Mouse (Mus musculus) liver, adult (tissue): Measurements from ENCODE around the gene Ckb.

Experiments
- GATA4 ChIP-seq: IDR thresholded peaks from 2 replicates; pipeline ENCODE4 v1.6.1; 2014; ENCODE audit warnings: mild to moderate bottlenecking, low read length; ENCODE audit not compliant: insufficient replicate concordance

The Ckb gene

DNA sequence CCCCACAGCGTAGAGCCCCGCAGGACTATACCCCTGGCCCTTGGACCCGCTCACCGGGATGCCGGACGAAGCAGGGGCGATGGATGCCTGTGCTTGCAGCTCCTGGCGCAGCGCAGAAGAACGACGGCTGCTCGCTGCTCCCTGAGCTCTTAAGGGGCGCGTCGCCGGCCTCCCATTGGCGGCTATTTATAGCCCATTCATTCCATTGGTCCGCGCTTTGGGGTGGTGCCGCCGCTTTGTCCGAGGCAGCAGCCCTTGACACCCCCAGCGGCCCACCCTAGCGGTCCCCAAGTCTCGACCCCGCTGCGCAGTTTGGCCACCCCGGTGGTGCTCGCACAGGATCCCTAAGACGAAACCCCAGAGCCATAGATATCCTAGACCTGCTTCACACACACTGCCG lies at the start of gene Ckb:
Ckb (minus strand) TSS at position 163 of the 400 bp plus-strand sequence.
- no peak for TF ChIP-seq GATA4

DNA sequence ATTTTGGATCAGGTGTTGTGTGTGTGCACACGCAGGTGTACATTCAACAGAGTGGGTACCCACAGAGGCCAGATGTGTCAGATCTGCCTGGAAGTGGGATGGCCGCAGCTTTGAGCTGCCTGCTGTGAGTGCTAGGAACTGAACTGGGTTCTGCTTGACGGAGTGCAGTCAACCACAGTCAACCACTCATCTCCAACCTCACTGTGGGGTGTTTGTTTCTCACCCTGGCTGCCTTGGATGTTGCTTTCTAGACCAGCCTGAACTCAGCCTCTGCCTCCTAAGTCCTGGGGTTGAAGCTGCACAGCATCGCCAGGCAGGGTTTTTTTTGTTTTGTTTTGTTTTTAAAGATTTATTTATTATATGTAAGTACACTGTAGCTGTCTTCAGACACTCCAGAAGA lies 48.1 kb upstream of the Ckb start:
- TF ChIP-seq GATA4: no peak

DNA sequence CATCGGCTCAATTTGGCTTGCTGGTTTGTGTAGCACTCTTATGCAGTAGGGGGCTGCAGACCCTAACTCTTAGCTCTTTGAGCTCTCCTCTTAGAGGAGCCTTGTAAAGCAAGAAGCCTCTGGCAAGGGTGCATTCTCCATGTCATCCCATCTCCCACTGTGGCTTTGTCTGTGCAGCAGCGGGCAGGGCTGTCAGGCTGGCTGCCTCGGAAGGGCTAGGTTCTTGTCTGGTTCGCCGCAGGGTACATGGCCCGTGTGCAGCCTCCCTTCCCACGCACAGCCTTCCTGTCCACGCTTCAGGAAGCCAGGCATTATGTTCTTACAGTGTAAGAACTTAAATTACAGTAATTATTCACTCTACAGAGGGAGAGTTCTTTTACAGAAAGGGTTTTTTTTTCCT lies 46.5 kb upstream of the Ckb start:
- no peak for TF ChIP-seq GATA4

DNA sequence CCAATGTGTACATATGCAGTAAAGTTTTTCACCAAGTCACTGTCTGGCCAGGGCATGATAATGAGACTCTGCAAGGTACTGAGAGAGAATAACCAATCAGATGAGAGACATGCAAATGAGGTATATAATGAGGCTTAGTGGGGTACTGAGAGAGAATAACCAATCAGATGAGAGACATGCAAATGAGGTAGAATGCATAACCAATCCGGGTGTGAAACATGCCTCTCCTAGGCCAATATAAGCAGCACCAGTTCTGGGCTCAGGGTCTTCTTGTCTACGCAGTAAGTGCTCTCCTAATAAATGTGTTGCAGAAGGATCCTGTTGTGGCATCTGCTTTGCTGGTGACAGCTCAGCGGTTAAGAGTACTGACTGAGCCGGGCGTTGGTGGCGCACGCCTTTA lies 44.4 kb upstream of the Ckb start:
- TF ChIP-seq GATA4: no peak

DNA sequence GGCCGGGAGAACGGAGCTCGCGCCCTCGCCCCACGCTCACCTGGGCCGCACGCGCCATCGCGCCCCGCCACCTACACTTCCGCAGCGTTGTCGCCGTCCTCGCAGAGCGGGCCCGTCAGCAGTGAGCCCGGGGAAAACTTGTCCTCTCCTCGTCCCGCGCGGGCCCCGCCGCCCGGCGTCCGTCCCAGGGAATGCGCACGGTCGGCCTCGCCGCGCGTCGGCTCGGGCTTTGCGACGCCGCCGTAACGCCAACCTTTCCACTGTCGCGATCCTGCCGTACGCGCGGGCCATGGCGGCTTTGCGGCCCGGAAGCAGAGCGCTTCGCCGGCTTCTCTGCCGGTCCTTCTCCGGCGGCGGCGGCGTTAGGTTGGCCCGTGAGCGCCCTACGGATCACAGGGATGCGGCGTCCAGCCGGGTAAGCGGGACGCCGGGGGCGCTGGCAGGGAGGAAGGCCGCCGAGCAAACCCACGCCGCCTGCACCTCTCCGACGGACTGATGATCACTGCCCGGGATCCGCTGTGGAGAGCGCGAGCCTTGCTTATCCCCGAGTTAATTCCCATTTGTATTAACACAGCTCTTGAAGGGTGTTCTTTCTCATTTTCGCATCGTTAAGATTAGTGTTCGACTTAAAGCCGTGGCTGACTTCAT lies 41.0 kb upstream of the Ckb start, which contains the start of the genes Bag5 and Apopt1:
Bag5 (minus strand) TSS at position 254 of the 648 bp plus-strand sequence.
Apopt1 (plus strand) TSS at position 258 of the 648 bp plus-strand sequence.
- peak; percentile 65; the same call in 1 of the 2 replicates for TF ChIP-seq GATA4

DNA sequence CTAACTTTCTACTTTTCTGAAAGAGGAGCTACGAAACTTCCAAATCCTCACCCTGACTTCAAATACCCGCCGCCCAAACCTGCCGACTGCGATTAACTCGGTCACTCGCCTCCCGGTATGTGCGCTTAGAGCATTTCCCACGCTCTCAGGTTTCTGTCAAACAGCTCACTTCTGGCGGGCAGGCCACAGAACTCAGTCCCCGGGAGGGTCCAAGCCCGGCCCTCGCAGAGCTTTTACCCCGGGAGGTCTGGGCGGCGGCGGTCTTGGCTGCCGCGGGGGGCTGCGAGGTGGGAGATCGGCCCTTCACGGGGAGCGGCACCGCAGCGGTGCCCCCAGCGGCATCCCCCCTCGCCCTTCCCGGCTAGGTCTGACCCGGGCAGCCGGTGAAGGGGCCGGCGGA lies 40.3 kb upstream of the Ckb start:
- TF ChIP-seq GATA4: no peak

DNA sequence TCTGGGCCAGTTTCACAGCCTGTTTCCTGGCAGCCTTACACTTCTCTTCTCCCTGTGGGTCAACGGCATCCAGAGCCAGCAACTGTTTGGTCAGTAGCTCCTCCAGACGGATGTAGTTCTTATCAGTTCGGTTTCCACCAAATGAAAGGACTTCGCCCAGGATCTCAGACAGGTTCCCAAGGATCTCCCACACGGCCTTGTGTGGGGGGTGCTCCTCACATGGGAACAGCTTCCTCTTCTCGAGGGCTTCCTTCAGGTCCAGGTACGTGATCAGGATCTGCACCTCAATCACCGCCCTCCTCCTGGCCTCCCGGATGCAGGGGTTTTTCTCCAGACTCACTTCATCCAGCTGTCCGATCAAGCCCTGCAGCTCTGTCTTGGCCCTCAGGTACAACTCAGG lies 38.0 kb upstream of the Ckb start:
- TF ChIP-seq GATA4: no peak

DNA sequence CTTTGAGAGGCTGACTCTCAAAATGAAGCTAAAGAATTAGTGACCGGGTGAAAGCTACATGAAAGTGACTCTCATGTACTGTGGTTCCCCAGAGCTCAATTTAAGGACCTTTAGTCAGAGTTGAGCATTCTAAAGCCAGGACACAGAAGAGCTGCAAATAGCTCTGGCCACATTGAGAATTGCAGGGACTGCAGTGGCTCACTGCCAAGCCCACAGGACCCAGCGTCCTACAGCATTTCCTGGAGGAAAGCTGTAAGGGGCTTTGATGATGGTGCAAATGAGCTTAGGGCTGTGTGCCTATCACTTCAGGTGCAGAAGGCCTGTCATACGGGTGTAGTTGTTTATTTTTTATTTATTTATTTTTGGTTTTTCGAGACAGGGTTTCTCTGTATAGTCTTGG lies 36.0 kb upstream of the Ckb start:
- TF ChIP-seq GATA4: no peak

DNA sequence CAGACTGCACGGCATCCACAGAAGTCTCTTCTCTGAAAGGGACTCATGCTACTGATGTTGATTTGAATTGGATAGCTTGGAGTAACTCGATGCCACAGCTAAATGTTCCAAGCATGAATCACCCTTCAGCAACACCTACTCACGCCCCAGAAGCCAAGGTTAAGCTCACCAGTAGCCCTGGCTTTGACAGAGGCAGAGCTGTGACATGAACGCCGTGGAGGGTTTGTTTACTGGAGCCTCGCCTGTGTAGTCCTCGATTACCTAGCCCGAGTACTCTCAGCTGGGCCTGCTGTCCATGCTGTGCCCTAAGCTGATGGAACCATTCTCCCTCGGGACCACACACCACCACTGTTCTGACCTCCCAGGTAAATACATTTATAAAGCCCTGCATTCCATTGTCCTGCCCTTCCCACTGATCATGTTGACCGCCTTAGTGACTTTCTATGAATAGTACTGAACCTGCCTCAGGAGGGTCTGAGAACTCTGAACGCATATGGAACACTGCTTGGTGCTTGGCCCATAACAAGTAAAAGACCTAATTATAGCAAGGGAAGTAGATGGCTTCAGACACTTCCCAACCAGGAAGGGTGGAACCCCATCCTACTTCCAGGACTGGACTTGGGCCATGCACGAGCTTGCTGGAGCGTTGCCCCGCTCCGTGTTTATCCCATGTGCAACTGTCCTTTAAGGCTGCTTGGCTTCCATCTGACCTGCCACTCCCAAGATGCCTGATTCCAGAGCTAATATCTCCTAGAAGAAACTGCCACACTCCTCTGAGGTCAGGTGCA lies 33.2 kb upstream of the Ckb start:
- TF ChIP-seq GATA4: no peak

DNA sequence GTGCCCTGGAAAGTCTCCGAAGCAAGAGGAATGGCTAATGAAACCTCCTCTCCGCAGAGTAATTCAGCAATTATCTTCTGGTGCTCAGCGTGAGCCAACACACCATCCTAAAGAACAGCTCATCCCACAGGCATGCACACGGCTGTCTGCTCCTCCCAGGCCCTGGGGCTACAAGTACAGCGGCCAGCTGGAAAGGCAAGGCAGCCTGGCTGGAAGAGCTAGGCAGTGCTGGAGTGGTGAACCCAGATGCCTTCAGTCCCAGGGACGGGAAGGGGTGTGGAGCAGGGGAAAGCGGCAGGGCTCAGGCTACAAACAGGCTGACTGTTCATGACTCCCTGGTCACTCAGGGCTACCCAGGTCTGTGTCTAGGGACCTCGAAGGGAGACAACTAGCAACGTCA lies 32.5 kb upstream of the Ckb start:
- no peak for TF ChIP-seq GATA4

DNA sequence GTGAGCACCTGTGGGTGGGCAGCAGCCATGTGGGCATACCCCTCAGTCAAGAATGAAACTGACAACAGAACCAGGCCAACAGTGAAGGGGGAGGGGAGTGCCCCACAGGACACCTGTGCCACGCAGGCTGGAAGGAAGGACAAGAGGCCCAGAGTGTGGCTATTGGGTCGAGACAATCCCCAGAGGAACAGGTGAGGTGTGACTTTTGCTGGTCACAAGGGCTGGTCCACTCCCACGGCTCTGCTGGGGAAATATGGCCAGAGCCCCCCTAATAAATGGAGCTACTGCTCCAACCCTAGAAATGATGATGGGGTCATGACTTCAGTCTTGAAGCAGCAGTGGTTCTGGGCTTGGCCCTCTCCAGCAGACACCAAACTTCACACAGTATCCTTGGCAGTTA lies 31.2 kb upstream of the Ckb start:
- no peak for TF ChIP-seq GATA4

DNA sequence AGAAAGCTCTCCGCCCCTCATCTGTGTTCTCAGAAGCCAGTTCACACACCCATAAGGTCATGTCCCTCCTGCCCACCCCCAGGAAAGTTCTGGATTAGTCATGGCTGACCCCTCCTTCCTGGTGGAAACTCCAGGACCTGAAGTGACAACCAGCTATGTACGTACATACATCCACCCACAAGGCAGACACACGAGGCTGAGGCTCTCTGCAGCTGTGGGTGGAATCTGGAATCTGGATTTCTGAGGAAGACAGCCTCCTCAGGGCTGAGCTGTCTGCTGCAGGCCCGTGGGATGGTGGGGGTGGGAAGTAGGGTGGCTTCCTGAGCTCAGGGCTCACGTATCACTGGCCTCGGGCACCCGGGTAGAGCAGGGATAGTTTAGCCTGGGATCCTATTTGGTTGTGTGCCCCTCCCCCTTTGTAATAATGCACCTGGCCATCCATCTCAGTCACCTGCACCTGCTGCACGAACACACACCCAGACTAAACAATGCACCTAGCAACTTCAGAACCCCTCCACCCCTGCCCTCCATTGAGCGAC lies 28.9 kb upstream of the Ckb start:
- TF ChIP-seq GATA4: no peak

DNA sequence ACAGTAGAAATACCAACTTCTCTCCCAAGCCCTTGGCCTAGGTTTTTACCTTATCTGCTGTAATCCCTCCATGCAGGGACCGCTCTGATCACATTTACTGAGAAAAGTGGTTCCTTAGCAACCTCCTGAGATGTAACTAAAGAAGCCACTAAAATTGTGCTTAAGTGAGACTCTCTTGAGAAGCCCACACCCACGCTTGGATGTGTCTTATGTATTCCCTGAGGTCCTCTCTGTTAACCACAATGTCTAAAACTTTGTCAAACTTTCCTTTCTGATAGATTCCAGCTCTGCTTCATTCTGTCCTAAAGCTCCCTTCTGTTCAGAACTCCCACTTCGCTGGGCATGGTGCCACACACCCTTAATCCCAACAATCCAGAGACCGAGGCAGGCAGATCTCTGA lies 27.4 kb upstream of the Ckb start:
- TF ChIP-seq GATA4: no peak

DNA sequence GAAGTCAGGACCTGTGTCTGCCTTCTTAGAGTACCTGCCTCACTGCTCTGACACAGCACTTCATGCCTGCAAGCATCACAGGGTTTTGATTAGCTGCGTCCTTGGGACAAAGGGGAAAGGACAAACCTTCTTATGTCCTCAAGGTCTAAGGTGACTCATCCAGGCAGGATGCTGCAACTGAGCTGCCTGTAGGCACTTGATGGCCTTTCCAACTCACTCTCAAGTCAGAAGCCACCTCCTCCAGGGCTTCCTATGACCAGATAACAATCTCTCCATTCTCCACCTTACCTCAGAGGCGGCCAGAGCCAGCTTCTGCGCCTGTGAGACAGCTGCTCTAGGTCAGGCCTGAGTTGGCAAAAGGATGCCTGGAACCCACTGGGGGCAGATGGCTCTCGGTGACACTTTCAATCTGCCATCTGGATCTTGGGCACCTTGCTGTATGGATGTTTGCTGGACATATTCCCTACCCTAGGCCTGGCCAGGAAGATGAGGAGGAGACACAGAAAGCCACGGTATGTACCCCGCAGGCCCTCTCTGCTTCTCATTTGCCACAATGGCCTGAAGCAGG lies 26.3 kb upstream of the Ckb start:
- no peak for TF ChIP-seq GATA4

DNA sequence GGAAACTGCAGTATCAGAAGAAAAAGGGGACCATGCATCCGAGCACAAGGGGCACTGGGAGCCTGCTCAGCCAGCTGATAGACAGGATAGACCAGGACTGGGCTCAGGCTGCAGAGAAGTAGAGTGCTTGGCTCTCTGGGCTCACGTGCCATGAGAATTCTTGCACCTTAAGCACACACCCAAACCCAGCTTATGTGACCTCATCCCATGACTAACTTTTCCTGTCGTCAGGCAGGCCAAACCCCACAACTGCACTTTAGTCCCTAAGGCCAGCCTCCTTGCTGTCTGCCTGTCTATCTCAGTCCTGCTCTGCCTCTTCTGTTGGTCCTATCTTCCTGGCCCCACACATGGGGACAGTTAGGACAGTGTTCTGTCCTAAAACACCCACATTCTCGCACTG lies 25.6 kb upstream of the Ckb start:
- TF ChIP-seq GATA4: no peak

DNA sequence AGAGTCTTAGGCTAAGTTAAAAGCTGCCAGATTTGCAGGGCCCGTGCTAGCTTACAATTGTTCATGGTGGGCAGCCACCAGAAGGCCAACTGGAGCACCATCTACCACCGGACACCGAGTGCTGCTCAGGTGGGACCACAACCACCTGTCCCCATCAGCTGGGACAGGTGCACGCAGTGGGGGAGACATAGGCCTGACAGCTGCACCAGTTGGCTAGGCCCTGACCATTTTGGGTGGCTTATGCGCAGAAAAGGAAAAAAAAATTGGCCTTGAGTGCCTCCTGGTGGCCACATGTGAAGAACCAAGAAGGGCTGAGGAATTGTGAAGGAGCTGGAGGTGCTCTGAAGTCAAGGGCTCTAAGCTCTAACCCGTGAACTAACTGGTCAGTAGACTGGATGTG lies 24.1 kb upstream of the Ckb start:
- no peak for TF ChIP-seq GATA4
